Mouse (Mus musculus): Measurements from ENCODE around the gene 2210407C18Rik.

The 2210407C18Rik gene

GRCm38 (mm10) chr11:58597837-58598236 lies 18.0 kb downstream of the 2210407C18Rik start:
- DNase-seq = no peak

GRCm38 (mm10) chr11:58594814-58595213 lies 21.1 kb downstream of the 2210407C18Rik start, which contains the start of gene Olfr324:
Olfr324 (plus strand) TSS chr11:58595114.
- DNase-seq = no peak

- DNase-seq = no peak
These were observed 27.1 kb downstream of the 2210407C18Rik start for GRCm38 (mm10) chr11:58588620-58589250.

- peak; percentile 41 for DNase-seq
These were observed 28.0 kb downstream of the 2210407C18Rik start for GRCm38 (mm10) chr11:58587898-58588348.

- no peak for DNase-seq
These were observed 37.2 kb downstream of the 2210407C18Rik start for GRCm38 (mm10) chr11:58578636-58579035.

- DNase-seq = no peak
These were observed 38.4 kb downstream of the 2210407C18Rik start, which contains the start of gene Olfr325 for GRCm38 (mm10) chr11:58577430-58577829. Olfr325 (plus strand) TSS chr11:58577730.

GRCm38 (mm10) chr11:58570405-58570804 lies 45.5 kb downstream of the 2210407C18Rik start, which contains the start of gene Olfr224:
Olfr224 (minus strand) TSS chr11:58570553.
- DNase-seq = no peak

All from lung, postnatal 10 days (tissue).